Mouse (Mus musculus): ENCODE measurements around the gene Gse1. TPM values are rescaled to one million over a fixed set of nuclear protein-coding genes. Genes with fewer than 3 reads are reported as not detected.
A peak's percentile ranks its signal among the peaks of the same experiment; 100 is the strongest.

The Gse1 gene
- total RNA-seq, 1 experiment from 2014 or later, result 48.8 TPM

DNA sequence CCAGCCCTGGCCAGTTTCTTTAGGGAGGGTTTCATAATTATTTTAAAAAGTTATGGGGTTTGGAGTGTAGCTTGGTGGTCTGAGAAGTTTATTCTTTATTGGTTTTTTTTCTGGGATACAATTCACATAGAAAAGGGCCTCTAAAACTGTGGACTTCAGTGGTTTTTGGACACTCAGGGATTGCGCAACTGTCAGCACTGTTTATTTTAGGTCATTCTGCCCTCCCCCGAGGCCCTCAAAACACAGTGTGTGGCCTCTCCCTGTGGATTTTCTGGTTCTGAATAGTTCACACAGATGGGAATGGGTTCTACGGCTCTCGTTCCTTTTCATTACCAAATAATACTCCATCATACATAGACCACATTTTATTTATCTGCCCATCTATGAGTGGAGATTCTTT is 15.0 kb downstream of the Gse1 start:
- no peak for DNase-seq

DNA sequence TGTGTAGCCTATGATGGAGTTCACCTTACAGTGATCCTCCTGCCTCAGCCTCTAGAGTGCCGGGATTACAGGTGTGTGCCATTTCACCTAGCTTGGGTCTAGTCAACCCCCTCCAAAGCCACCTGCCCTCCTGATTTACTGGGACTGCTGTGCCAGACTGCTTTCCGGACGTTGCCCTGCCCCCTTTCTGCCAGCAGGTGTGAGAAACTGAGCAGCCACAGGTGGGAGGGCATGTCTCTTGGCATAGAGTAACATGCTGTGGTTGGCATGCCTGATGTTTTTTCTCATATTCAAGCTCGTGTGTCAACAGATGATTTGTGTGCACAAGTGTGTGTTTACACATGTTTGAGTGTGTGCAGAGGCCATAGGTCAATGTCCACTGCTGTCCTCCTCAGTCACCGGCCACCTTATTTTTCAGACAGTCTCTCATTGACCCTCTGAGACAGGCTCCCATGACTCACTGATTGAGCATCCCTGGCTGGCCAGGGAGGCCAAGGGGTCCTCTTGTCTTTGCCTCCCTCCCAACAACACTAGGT is 15.7 kb downstream of the Gse1 start:
- DNase-seq, result no peak

DNA sequence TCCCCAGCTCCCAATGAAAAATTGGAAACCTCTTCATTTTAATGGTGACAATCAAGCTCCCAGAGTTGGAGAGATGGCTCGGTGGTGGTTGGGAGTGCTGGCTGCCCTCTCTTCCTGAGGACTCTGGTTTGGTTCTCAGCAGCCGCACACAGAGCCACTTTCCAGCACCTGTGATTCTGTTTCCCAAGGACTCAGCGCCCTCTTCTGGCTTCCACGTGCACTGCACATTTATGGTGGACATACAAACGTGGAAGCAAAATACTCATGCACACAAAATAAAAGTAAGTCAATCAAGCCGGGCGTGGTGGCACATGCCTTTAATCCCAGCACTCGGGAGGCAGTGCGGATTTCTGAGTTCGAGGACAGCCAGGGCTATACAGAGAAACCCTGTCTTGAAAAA is 16.3 kb downstream of the Gse1 start:
- no peak for DNase-seq

GRCm38 (mm10) chr8:120247618-120248017 is 19.4 kb downstream of the Gse1 start:
- no peak for DNase-seq

DNA sequence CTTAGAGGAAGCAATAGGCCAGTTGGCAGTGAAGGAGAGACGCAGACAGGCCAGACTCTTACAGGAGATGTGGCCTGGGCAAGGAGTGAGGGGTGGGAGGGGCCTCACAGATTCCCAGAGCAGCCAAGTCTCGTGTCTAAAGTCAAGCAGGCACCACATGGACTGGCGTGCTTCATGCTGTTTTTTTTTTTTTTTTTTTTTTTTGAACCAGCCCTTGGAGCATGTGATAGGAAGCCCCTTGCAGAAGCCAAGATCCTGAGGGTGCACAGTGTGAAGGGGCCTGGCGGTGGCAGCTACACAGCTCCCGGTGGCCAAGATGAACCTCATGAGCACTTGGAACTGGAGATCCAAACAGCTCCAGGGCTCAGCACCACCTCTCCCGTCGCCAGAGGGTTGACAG is 19.8 kb downstream of the Gse1 start:
- no peak for DNase-seq

DNA sequence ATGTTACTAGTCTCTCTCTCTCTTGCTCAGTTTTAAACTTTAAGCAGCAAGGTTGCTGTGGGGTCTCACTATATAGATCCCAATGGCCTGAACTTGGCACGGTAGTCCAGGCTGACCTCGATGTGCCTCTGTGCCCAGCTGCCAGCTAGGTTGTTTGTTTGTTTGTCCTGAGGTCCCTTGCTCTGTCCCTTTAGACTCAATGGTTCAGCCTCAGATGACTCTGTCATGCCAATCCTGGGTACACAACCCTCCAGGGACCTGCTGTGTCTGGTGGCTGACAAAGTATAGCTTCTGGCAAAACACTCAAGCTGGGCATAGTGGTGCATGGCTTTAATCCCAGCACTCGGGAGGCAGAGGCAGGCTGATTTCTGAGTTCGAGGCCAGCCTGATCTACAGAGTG is 20.2 kb downstream of the Gse1 start:
- DNase-seq, result no peak

DNA sequence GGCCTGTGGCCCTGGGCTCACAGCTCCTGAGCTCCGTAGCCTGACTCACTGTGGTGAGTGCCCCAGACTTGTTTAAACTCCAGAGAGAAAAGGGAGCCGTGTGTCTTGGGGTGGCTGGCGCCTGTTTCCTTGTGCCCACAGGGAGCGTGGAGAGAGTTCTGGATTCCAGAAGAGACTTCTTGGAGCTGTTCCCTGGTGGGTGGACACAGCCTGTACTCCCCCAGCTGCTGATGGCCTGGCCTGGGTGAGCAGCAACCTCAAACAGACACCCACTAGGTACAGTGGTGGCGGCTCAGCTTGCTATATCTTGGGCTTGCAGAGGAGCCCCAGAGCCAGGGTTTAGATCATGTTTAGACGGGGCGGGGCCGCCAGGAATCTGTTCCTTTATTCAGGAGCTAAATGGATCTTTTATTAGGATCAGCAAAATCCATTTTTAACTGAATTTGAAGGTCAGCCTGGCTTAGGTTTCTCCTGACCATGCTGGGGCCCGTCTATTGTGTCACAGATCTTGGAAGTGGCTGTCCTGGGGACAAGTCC is 21.6 kb downstream of the Gse1 start:
- no peak for DNase-seq

- no peak for DNase-seq
Observed at GRCm38 (mm10) chr8:120250750-120251410, 22.6 kb downstream of the Gse1 start.

- DNase-seq, result no peak
Observed at GRCm38 (mm10) chr8:120251411-120252035, 23.3 kb downstream of the Gse1 start.

GRCm38 (mm10) chr8:120253626-120254025 is 25.4 kb downstream of the Gse1 start:
- peak; percentile 69 for DNase-seq

- no peak for DNase-seq
Observed at GRCm38 (mm10) chr8:120255406-120255987, 27.2 kb downstream of the Gse1 start.

GRCm38 (mm10) chr8:120256958-120257357 is 28.7 kb downstream of the Gse1 start:
- DNase-seq, result no peak

DNA sequence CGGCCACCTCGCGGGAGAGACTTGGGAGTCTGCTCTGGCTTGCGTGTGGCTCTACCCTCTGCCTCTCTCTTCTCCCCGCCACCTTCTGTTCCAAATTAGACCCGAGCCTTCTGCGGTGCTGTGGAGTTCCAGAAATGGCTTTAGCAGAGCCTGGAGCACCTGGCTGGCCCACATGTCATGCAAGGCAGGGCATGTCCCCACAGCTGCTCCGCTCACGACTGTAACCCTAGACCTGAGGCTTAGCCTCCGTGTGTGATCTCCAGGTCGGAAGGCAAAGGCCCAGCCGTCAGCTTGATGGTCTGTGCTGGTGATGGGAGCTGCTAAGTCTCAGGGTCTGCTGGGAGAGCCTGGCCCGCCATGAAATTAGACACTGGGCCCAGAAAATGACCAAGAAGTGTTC is 30.9 kb downstream of the Gse1 start:
- no peak for DNase-seq

GRCm38 (mm10) chr8:120260677-120261076 is 32.4 kb downstream of the Gse1 start:
- no peak for DNase-seq

DNA sequence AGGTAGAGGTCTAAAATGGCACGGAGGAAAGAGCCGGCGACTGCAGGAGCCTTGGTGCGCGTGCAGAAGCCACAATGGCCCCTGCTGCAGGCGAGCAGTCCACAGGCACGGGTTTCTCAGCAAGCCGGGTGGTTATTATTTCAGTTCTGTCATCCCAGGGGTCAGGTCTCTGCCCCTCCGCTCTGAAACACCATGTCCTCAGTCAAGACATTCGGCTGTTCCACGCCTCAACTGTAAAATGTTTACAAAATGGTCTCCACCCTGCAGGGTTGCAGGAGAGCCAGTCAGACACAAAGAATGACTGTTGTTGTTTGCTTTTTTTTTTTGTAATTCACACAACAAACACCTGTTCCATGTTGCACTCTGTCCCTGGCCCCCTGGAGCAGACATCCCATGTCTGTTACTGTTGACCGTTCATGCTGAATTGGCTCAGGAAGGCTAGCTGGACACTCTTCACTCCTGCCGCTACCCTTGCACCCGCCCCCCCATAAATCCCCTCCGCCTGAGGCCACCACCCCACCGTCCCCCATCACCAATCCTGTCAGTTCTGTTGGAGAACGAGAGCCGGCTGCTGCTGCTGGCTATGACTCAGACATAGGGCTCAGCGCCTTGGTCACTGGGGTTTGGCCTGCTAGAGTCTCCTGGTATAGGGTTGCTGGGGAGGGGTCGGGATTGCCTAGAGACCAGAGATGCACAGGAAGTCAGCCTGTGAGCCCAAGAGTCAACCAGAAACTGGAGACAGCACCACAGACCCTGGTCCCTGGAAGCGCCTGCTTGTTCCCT is 33.3 kb downstream of the Gse1 start:
- DNase-seq, result no peak

DNA sequence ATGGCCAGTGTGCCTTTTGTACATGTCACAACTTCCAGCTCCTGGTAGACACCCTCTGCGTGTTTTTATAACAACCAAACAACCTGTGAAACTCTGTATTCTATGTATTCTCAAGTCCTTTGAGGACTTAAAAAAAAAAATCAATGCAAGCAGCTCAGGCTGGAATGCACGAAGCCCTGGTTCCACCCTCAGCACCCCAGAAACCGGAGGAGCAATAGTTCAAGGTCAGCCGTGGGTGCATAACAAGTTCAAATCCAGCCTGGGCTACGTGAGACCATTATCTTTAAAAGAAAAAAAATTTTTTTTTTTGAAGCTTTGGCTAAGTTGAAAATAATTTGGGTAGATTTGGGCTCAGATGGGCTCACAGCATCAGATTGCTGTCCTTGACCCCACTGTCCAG is 35.6 kb downstream of the Gse1 start:
- no peak for DNase-seq

- no peak for DNase-seq
Observed at GRCm38 (mm10) chr8:120264388-120264943, 36.2 kb downstream of the Gse1 start.

GRCm38 (mm10) chr8:120264944-120265453 is 36.7 kb downstream of the Gse1 start:
- peak; percentile 67 for DNase-seq

GRCm38 (mm10) chr8:120265471-120265870 is 37.2 kb downstream of the Gse1 start:
- peak; percentile 70 for DNase-seq

- DNase-seq, result no peak
Observed at GRCm38 (mm10) chr8:120268541-120268980, 40.3 kb downstream of the Gse1 start.

GRCm38 (mm10) chr8:120270449-120270848 is 42.2 kb downstream of the Gse1 start:
- DNase-seq, result peak; percentile 85

GRCm38 (mm10) chr8:120273430-120273829 is 45.2 kb downstream of the Gse1 start:
- peak; percentile 56 for DNase-seq
